Mouse (Mus musculus) testis, postnatal 14 days (tissue): Measurements from ENCODE around the gene Slc12a7.

Experiments
- DNase-seq: peaks from one replicate; pipeline ENCODE4 v3.0.0; 2021; ENCODE audit warnings: low spot score

Slc12a7 gene

DNA sequence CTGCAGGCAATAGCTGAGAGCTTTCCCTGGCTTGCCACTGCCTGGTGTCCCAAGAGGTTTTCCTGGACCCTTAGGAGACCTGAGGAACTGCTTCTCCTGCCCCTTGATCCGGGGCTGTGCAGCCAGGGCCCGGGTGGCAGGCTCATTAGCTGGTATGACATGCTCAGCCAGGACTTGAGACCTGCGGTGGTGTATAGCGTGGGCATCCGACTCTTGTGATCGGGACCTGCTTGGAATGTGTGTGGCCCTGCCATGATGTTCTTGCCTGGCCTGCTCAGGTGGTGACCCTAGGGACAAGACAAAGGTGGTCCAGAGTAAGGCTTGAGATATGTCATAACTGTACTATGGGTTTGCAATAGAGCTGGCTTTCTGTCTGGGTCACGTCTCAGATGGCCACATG, 88.4 kb downstream of the Slc12a7 start:
- no peak for DNase-seq

DNA sequence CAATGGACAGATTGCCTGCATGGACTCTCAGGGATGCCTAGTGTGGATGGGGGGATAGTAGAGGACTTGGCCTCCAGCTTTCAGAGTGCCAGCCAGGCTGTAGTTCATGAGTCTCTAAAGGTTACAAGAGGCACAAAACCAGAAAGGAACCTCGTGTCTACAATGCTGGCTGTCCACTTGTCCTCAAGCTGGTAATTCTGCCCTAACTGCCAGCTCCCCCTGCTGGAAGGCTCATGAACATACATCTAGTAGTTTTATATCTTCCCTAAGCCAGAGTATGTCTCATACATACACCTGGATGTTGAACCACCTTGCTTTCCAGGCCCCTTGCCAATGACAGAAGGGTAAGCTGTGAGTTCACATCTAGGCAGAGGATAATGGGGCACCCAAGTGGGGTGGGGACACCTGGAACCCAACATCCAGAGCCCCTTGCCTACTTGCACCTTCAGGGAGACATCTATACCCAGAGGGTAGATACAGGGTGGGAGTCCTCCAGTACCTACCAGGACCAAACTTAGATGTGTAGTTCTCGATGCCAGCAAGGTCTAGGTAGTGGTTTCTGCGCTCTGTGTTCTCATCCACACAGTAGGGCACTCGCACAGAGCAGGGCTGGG, 89.4 kb downstream of the Slc12a7 start:
- peak; percentile 16 for DNase-seq

DNA sequence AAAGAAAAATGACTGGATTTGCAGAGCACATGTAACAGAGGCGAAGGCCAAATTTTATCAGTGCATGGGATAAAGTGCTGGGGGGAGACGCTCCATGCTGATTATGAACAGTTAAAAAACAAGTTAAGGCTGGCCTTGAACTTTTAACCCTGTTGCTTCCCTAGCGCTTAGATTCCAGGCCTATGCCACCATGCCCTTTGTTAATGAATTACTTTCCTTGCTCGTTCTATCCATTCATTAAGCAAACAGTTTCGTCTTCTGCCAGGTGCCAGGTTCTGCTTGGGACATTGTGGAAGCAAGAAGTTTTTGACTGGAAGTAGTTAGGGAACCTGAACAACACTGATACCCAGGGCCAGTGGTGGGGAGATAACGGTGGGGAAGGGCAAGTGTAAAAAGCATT, 90.8 kb downstream of the Slc12a7 start:
- DNase-seq, result no peak

DNA sequence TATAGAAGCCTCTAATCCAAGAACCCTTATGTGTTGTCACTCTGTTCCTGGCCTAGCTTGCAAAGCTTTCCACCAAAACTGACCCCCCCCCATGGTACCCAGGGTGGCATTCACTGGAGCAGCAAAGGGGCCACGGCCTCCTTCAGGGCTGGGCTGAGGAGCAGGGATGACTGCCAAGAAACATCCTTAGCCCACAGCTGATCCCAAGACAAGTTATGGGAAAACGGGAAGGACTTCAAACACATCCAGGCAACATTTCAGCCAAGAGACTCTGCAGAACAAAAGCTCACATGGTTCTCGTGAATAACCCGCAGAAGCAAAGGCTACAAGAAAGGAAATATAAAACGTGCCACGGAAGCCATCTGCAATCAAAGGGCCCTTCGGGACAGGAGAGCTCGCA, 94.3 kb downstream of the Slc12a7 start:
- DNase-seq, result no peak

DNA sequence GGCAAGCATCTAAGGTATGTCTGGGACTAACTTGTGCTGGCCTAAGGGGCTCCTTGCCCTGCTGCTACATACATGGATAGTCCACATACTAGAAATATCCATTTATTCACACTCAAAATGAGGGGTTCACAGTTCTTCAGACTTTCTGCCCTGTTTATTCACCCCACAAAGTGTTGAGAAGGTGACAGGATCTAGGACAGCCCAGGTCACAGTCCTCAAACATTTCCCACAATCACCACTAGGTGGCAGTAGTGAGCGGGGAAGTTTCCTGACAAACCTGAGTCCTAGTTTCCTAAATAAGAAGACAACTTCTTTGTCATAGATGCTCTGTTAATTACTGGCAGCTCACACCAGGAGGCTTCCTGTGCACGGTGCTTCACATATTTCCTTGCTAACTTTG, 98.6 kb downstream of the Slc12a7 start:
- DNase-seq, result no peak

DNA sequence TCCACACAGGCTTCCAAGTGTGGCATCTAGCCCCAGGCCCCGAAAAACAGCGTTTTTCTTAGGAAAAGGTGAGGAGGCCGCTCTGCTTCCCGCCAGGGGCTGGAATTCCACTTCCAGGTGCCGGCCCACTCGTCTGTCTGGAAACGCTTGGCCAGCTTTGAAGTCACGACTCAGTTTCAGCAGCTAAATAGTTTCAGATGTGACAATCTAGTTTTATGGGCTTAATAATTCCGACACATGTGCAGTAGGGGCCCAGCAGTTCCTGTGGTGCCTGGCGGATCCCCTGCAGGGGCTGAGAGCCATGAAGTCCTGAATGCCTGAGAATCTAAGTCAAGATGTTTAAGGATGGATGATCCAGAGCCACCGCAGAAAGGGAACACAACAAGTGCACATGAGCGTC, 100.9 kb downstream of the Slc12a7 start:
- no peak for DNase-seq

DNA sequence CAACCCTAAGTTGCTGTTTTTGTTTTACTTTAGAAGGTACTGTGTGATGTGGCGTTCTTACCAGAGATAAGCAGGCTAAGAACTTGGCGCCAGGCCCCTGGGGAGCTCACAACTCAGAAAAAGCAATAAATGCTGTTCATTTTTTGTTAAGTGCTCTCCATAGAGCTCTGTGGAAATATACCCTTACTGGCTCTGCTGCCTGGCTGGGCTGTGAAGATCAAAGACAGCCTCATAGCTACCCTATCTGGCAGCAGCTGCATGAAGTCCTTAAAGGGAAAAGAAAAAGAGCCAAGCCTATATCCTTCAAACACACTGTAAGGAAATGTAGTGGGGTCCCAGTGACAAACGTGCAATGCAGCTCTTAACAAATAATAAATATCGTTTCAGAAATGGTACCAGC, 102.9 kb downstream of the Slc12a7 start:
- DNase-seq, result no peak

DNA sequence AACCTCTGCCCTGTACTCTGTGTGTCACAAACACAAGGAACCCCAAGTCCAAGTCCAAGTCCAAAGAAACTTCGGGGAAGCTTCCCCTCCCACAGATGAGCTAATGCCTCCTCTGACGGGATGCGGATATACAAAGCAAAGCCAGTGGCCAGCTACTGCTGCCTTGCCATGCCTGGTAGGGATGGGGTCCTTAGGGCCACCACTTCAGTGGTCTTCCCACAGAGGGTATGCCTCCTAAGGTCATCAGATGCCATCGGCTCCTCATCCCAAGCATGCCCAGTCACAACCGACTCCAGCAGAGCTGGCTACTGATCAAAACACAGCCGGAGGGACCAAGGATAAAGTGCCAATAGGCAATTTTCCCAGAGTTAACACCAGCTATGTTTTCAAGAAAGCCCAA, 103.6 kb downstream of the Slc12a7 start:
- no peak for DNase-seq

DNA sequence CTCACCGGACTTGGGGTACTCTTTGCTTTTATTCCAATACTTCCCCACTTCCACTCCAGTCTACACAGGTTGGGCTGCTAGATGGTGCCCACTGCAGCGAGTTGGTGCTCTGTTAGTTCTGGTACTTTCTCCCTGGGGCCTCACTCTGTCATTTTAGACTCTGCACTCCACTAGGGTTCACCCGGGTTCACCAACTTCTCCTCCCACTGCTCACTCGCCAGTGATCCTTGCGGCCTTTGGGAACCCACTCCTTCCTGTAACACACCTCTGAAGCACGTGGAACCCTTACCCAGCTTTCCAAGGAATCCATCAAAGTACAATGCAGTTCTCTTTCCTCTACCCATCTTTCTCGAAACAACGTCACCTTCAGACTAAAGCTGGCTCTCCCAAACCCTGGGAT, 104.8 kb downstream of the Slc12a7 start:
- DNase-seq, result no peak

DNA sequence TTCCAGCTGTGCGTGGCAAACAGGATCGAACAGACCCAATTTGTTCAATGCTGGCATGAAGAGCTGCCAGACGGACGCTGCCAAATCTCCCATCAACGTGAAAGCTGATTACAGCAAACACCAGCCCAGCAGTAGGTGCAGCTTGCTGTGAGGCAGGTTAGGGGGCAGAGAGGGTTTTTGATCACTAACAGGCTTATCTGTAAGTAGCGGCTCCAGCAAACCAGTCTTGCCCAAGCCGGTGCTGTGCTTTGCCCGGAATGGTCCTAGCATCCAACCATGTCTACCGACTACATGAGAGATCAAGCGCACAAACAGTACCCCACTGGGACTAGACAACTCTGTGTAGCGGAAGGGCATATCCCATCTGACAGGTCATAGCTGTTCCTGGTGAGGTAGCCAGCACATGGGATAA, 106.2 kb downstream of the Slc12a7 start:
- no peak for DNase-seq

DNA sequence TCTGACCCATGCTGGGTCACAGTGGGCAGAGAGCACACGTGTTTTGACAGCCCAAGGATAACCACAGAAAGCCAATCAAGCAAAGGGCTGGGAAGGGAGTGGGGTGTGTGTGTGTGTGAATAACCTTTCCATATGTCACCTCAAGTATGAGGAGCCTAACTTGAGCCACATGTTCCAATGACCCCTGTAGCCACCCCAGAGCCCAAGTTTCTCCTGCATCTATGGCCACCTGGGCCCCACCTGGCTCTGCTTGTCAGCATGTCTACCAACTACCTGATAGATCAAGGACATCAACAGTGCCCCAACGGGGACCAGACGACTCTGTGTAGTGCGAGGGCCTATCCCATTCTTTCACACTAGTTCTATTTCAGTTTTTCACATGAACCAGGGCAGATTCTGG, 106.8 kb downstream of the Slc12a7 start:
- no peak for DNase-seq

DNA sequence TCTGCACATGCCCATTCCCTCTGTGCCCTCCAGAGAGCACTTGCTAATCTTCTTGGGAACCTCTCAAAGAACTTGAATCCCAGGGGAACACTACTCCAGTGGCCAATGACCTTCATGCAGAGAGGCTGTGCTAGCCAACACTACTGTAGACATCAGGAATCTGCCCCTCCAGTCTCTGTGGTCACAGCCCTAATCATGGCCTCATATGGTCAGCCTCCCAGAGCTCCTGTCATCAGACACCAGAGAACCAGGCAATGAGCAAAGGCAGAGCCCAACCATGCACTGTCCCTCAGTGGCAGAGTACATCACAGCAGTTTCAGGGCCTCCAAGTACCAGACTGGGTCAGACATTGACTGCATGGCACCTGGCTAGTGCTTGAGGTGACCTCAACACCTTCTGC, 109.8 kb downstream of the Slc12a7 start:
- DNase-seq, result no peak

DNA sequence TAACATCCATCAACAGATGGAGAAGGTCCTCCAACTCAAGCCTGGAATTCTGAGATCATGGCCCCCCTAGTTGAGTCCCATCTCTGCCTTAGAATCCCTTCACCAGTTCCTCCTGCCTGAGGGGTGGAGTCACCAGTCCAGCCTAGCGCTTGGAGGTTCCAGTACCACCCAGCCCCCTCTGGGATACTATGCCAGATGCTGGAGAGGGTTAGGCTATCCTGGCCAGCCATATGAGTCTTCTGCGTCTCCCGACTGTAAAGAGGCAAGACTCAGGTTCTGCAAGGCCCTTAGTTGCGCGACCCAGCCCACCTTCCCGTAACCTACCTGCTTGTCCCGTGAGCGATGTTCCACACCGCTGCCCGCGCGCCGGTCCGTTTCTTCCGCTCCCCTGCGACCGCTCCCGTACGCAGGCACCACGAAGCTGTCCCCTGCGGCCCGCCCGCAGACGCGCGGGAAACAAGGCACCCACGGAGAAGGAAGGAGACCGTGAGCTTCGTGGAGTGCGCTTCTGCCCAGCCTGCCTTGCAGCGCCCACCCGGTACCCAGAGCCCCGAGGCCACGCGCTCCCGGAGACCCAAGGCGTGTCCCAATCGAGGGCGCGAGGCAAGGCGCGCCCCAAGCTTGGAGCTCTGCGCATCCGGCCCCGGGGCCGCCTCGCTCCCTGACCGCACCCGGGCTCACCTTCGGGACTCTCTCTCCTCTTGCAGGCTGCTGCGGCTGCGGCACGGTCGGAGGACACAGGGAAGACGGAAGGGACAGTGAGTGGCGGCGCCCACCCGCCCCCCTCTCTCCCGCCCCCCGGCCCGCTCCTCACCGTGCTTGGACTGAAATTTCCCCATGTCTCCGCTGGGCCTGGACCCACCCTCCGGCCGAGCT, 113.9 kb downstream of the Slc12a7 start:
- peak; percentile 42 for DNase-seq

DNA sequence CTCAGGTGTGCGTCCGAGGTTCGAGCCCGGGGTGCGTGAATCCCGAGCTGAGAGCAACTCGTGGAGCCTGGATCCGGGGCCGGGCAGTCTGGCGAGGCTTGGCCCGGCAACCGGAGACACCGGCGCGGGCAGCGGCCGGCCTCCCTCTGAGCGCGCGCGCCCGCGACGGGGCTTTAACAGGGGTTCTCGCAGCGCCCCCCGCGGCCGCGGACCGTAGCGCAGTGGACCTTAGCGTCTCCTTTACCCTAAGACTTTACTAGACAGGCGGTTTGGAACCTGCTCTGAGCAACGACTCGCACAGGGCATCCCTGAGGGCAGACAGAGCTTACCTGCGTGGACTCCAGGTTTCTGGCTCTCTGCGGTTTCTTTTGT, 114.6 kb downstream of the Slc12a7 start, which contains the start of gene Nkd2:
Nkd2 (minus strand) TSS at position 167 of the 372 bp plus-strand sequence.
- DNase-seq, result peak; percentile 78
